Mouse (Mus musculus): ENCODE measurements around the gene Mfap4. TPM values are rescaled to one million over a fixed set of nuclear protein-coding genes. Genes with fewer than 3 reads are reported as not detected.

Mfap4 gene
- polyA plus RNA-seq (2015; fragmentation: Nextera tagmentation; extraction: Ambion mirVana) = 60.5 and 77.1 TPM in 2 replicates

GRCm38 (mm10) chr11:61484613-61485540, at the start of gene Mfap4:
Mfap4 (plus strand) TSS chr11:61485431.
- H3K36me3 ChIP-seq = peaks cover 26% of the 10 kb centered on the region
- H3K4me3 ChIP-seq = peak within 1 kb of the TSS; percentile 23
- 4% methylated on average over 20 of the region's 20 CpGs for WGBS
- no peaks in the 10 kb centered on the region for H3K27me3 ChIP-seq
- peaks cover 66% of the 10 kb centered on the region for H3K4me1 ChIP-seq (replicated peaks)
- peak within 1 kb of the TSS; percentile 44 for H3K4me2 ChIP-seq
- H3K27ac ChIP-seq = peak within 1 kb of the TSS; percentile 94
- peak; percentile 78 for ATAC-seq (ENCODE audit: low FRiP score)
- H3K9me3 ChIP-seq = no peaks in the 10 kb centered on the region
- peak within 1 kb of the TSS; percentile 59 for H3K9ac ChIP-seq

DNA sequence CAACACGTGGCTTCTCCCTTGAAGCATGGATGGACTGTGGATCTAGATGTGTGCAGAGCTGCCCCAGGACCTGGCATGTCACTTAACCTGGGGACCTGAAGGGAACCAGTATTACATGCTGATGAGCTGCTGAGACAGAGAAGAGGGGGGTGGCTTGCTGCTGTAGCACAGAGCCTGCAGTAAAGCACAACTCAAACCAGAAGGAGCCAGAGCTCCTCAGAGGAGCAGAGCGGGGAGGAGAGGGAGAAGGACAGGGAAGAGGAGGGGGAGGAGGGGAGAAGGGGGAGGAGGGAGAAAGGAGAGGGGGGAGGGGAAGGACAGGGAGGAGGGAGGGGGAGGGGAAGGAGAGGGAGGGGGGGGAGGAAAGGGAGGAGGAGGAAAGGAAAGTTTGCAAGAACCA, 48.9 kb upstream of the Mfap4 start:
- no peak overlapping the region for H3K9ac ChIP-seq
- no peaks in the 10 kb centered on the region for H3K27me3 ChIP-seq
- peaks cover 13% of the 10 kb centered on the region for H3K4me1 ChIP-seq (replicated peaks)
- WGBS = 72% methylated on average over 1 of the region's 2 CpGs
- H3K36me3 ChIP-seq = no peaks in the 10 kb centered on the region
- H3K9me3 ChIP-seq = no peaks in the 10 kb centered on the region
- no peak overlapping the region for H3K4me3 ChIP-seq
- no peak overlapping the region for H3K4me2 ChIP-seq
- no peak for ATAC-seq (ENCODE audit: low FRiP score)
- H3K27ac ChIP-seq = no peak overlapping the region

DNA sequence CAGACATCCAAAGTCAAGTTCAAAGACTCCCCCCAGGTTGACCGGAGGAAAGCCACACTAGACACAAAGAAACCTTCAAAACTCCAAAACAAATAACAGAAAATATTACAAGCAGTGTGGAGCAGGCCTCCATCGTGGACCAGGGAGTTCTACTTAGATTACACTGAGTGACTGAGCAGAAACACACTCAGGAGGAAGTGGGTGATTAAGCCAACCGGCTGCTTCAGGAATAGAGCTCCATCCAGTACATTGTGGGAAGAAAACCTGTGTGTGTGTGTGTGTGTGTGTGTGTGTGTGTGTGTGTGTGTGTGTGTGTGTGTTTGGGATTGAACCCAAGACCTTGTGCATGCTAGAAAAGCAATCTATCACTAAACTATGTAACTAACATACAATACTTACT, 46.1 kb upstream of the Mfap4 start:
- Histone ChIP-seq H3K27me3 (no peaks in the 10 kb centered on the region), H3K9me3 (no peaks in the 10 kb centered on the region), H3K9ac (no peak overlapping the region), H3K36me3 (no peaks in the 10 kb centered on the region), H3K4me3 (no peak overlapping the region), H3K4me1 (replicated peaks) (peaks cover 13% of the 10 kb centered on the region), H3K4me2 (no peak overlapping the region), H3K27ac (no peak overlapping the region)
- no peak for ATAC-seq (ENCODE audit: low FRiP score)
- 76% methylated on average over 3 of the region's 3 CpGs for WGBS

DNA sequence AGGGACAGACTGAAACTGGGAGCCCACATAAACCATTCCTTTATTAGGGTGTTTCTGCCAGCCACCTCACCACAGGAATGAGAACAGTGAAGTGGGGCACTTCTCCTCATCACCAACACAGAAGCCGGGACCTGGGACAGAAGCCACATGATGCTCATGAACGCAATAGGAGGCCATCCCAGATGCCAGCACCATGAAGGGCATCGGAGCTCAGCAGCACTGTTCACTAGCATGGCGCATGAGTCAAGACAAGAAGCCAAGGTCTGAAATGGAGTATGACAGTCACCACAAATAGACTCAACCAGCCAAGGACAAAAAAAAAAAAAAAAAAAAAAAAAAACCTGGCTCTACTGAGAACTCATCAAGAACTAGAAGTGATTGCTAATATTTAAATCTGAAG, 44.8 kb upstream of the Mfap4 start:
- no peak overlapping the region for H3K9ac ChIP-seq
- no peak for ATAC-seq (ENCODE audit: low FRiP score)
- WGBS = 95% methylated on average over 4 of the region's 4 CpGs

GRCm38 (mm10) chr11:61441670-61442069, 43.6 kb upstream of the Mfap4 start:
- no peak overlapping the region for H3K27ac ChIP-seq

More for the DNA sequence above, 44.8 kb upstream of the Mfap4 start:
- Histone ChIP-seq H3K4me1 (replicated peaks) (peaks cover 4% of the 10 kb centered on the region; the same call in 1 of the 2 replicates), H3K4me3 (no peak overlapping the region), H3K4me2 (no peak overlapping the region), H3K27me3 (no peaks in the 10 kb centered on the region), H3K9me3 (no peaks in the 10 kb centered on the region), H3K36me3 (no peaks in the 10 kb centered on the region), H3K27ac (no peak overlapping the region)

GRCm38 (mm10) chr11:61443807-61444206, 41.4 kb upstream of the Mfap4 start:
- Histone ChIP-seq H3K27me3 (no peaks in the 10 kb centered on the region), H3K4me3 (no peak overlapping the region), H3K9me3 (no peaks in the 10 kb centered on the region), H3K36me3 (no peaks in the 10 kb centered on the region), H3K4me1 (replicated peaks) (peaks cover 10% of the 10 kb centered on the region), H3K9ac (no peak overlapping the region), H3K4me2 (no peak overlapping the region), H3K27ac (no peak overlapping the region)
- ATAC-seq (ENCODE audit: low FRiP score) = no peak
- WGBS = 88% methylated on average over 6 of the region's 6 CpGs

More at GRCm38 (mm10) chr11:61441670-61442069, 43.6 kb upstream of the Mfap4 start:
- Histone ChIP-seq H3K9ac (no peak overlapping the region), H3K27me3 (no peaks in the 10 kb centered on the region), H3K9me3 (no peaks in the 10 kb centered on the region), H3K36me3 (no peaks in the 10 kb centered on the region), H3K4me3 (no peak overlapping the region), H3K4me1 (replicated peaks) (no peaks in the 10 kb centered on the region), H3K4me2 (no peak overlapping the region)
- WGBS = 80% methylated on average over 7 of the region's 7 CpGs
- ATAC-seq (ENCODE audit: low FRiP score) = no peak

DNA sequence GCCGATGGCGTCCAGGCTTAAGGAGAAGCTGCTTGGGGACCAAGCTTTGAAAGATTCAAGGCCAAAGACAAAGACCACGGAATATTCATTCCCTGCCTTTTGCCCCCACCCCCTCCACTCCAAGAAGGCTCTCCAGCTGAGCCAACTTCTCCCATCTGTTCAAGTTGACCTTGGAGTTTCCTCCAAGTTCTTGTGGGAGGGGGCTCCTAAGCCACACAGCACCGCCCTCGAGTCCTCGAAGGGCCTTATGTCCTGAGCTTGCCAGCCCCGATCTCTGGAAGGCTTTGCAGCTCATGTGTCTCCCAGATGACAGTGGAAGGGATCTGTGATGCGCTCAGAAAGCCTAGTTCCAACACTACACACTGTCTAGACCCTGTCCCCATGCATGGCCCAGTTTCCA, 37.9 kb upstream of the Mfap4 start:
- ATAC-seq (ENCODE audit: low FRiP score) = no peak
- Histone ChIP-seq H3K36me3 (no peaks in the 10 kb centered on the region), H3K27me3 (0 out of 2 replicates have a peak, but pooled peaks cover 2% of the 10 kb centered on the region), H3K27ac (no peak overlapping the region), H3K4me2 (no peak overlapping the region), H3K9me3 (no peaks in the 10 kb centered on the region), H3K4me3 (no peak overlapping the region), H3K4me1 (replicated peaks) (peaks cover 21% of the 10 kb centered on the region), H3K9ac (no peak overlapping the region)
- 86% methylated on average over 8 of the region's 8 CpGs for WGBS

GRCm38 (mm10) chr11:61448041-61448440, 37.2 kb upstream of the Mfap4 start:
- Histone ChIP-seq H3K4me1 (replicated peaks) (peaks cover 29% of the 10 kb centered on the region), H3K27ac (no peak overlapping the region), H3K27me3 (0 out of 2 replicates have a peak, but pooled peaks cover 2% of the 10 kb centered on the region), H3K36me3 (no peaks in the 10 kb centered on the region), H3K4me2 (no peak overlapping the region), H3K9me3 (no peaks in the 10 kb centered on the region), H3K4me3 (no peak overlapping the region), H3K9ac (no peak overlapping the region)
- 52% methylated on average over 5 of the region's 5 CpGs for WGBS
- ATAC-seq (ENCODE audit: low FRiP score) = no peak

- Histone ChIP-seq H3K4me1 (replicated peaks) (peaks cover 35% of the 10 kb centered on the region), H3K4me2 (no peak overlapping the region), H3K27me3 (0 out of 2 replicates have a peak, but pooled peaks cover 2% of the 10 kb centered on the region), H3K36me3 (no peaks in the 10 kb centered on the region), H3K9me3 (no peaks in the 10 kb centered on the region), H3K9ac (no peak overlapping the region), H3K27ac (0 out of 2 replicates have a peak overlapping the region, but pooled peaks have one; percentile 6), H3K4me3 (no peak overlapping the region)
- WGBS = 74% methylated on average over 9 of the region's 9 CpGs
- ATAC-seq (ENCODE audit: low FRiP score) = no peak
These were observed 36.5 kb upstream of the Mfap4 start for GRCm38 (mm10) chr11:61448599-61449225.

- no peak for ATAC-seq (ENCODE audit: low FRiP score)
- H3K27ac ChIP-seq = no peak overlapping the region
- WGBS = 68% methylated on average over 24 of the region's 24 CpGs
These were observed 35.5 kb upstream of the Mfap4 start for GRCm38 (mm10) chr11:61449499-61450292.

GRCm38 (mm10) chr11:61464071-61464470, 21.2 kb upstream of the Mfap4 start:
- no peaks in the 10 kb centered on the region for H3K36me3 ChIP-seq
- H3K27me3 ChIP-seq = no peaks in the 10 kb centered on the region
- H3K9ac ChIP-seq = no peak overlapping the region
- no peaks in the 10 kb centered on the region for H3K9me3 ChIP-seq
- ATAC-seq (ENCODE audit: low FRiP score) = no peak
- no peak overlapping the region for H3K27ac ChIP-seq
- no peak overlapping the region for H3K4me3 ChIP-seq
- 79% methylated on average over 2 of the region's 2 CpGs for WGBS
- no peaks in the 10 kb centered on the region for H3K4me1 ChIP-seq (replicated peaks)
- H3K4me2 ChIP-seq = no peak overlapping the region

More at GRCm38 (mm10) chr11:61449499-61450292, 35.5 kb upstream of the Mfap4 start:
- no peak overlapping the region for H3K4me3 ChIP-seq
- H3K4me1 ChIP-seq (replicated peaks) = peaks cover 42% of the 10 kb centered on the region
- H3K27me3 ChIP-seq = 0 out of 2 replicates have a peak, but pooled peaks cover 2% of the 10 kb centered on the region
- H3K9me3 ChIP-seq = no peaks in the 10 kb centered on the region
- no peak overlapping the region for H3K4me2 ChIP-seq
- H3K36me3 ChIP-seq = no peaks in the 10 kb centered on the region
- H3K9ac ChIP-seq = no peak overlapping the region

DNA sequence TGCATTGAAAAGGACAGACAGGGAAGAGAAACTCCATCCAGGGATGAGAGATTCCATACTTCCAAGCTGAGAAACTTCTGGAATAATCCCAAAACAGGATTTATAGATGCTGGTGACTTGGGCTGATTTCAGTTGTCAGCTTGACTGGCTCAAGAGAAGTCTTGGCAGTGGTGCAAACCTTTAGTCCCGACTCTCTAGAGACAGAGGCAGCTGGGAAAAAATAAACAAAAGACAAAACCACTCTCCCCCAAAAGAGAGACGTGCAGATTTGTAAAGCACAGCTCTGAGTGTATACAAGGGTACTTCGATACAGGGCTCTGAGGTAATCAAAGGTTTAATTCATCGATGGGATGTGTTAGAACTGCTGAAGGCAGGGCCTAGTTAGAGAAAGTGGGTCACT, 19.8 kb upstream of the Mfap4 start:
- 63% methylated on average over 4 of the region's 4 CpGs for WGBS
- Histone ChIP-seq H3K4me3 (no peak overlapping the region), H3K9ac (no peak overlapping the region), H3K4me2 (no peak overlapping the region), H3K9me3 (no peaks in the 10 kb centered on the region), H3K36me3 (no peaks in the 10 kb centered on the region), H3K27ac (no peak overlapping the region), H3K27me3 (no peaks in the 10 kb centered on the region), H3K4me1 (replicated peaks) (no peaks in the 10 kb centered on the region)
- no peak for ATAC-seq (ENCODE audit: low FRiP score)
